Mouse (Mus musculus): ENCODE results near the gene Ctla2b.
"Not testable (repeated sequence)": the region's sequence is repeated elsewhere in the genome, so short reads cannot be mapped to it uniquely, and the experiment has no call there.

The Ctla2b gene

GRCm38 (mm10) chr13:60897328-60897727 lies at the start of gene Ctla2b:
Gene Ctla2b (minus strand): TSS chr13:60897447.
- peak; percentile 6 for DNase-seq (ENCODE audit: low spot score)

- not testable (repeated sequence) for DNase-seq (ENCODE audit: low spot score)
Measured at GRCm38 (mm10) chr13:60941884-60942283, 44.6 kb upstream of the Ctla2b start, which contains the start of gene Tpbpa. Gene Tpbpa (minus strand): TSS chr13:60941984.

GRCm38 (mm10) chr13:60936500-60936901 lies 39.3 kb upstream of the Ctla2b start, which contains the start of the genes Gm49391 and Ctla2a:
Gene Gm49391 (minus strand): TSS chr13:60936571.
Gene Ctla2a (minus strand): TSS chr13:60936625.
- DNase-seq (ENCODE audit: low spot score), result no peak

GRCm38 (mm10) chr13:60935490-60935889 lies 38.2 kb upstream of the Ctla2b start, which contains the start of gene Gm49393:
Gene Gm49393 (minus strand): TSS chr13:60935590.
- not testable (repeated sequence) for DNase-seq (ENCODE audit: low spot score)

GRCm38 (mm10) chr13:60904780-60905179 lies 7.5 kb upstream of the Ctla2b start, which contains the start of gene Tpbpb:
Gene Tpbpb (minus strand): TSS chr13:60904880.
- not testable (repeated sequence) for DNase-seq (ENCODE audit: low spot score)

GRCm38 (mm10) chr13:60896794-60897193 lies 453 bp downstream of the Ctla2b start, which contains the start of gene Gm49392:
Gene Gm49392 (minus strand): TSS chr13:60896894.
- DNase-seq (ENCODE audit: low spot score), result not testable (repeated sequence)

- DNase-seq (ENCODE audit: low spot score), result no peak
Measured at GRCm38 (mm10) chr13:60895406-60896160, 1.7 kb downstream of the Ctla2b start.

GRCm38 (mm10) chr13:60892301-60892700 lies 4.9 kb downstream of the Ctla2b start:
- DNase-seq (ENCODE audit: low spot score), result no peak

GRCm38 (mm10) chr13:60864281-60864680 lies 33.0 kb downstream of the Ctla2b start, which contains the start of gene 4930486L24Rik:
Gene 4930486L24Rik (minus strand): TSS chr13:60864475.
- no peak for DNase-seq (ENCODE audit: low spot score)

- DNase-seq (ENCODE audit: low spot score), result no peak
Measured at GRCm38 (mm10) chr13:60848241-60849120, 48.8 kb downstream of the Ctla2b start.
